Mouse (Mus musculus): Measurements from ENCODE around the gene Grb10.

- no peak for TF ChIP-seq CTCF (IDR thresholded peaks at IDR 0.05; ENCODE audit: low read depth)
- peak; percentile 73 for TF ChIP-seq EP300 (IDR thresholded peaks at IDR 0.05; ENCODE audit: low read depth)
These were observed 10.3 kb upstream of the Grb10 start for GRCm38 (mm10) chr11:12048547-12049327.

Measured in liver, postnatal 0 days (tissue).